Mouse (Mus musculus) liver, embryonic 15.5 days (tissue): ENCODE data around the gene Kcnj9. TPM values are rescaled to one million over a fixed set of nuclear protein-coding genes. Genes with fewer than 3 reads are reported as not detected.
A peak's percentile ranks its signal among the peaks of the same experiment; 100 is the strongest.

ENCODE experiments used
- ATAC-seq: fragments of 200-750 bp; cut with Nextera tagmentation; 2 replicates; pipeline ENCODE4 v1.8.0; 2017; ENCODE audit warnings: moderate number of reproducible peaks, mild to moderate bottlenecking, moderate library complexity; ENCODE audit not compliant: insufficient read depth
- H3K27ac ChIP-seq: fragments of 300-500 bp; sonication (generic); replicated peaks from 2 replicates; pipeline ENCODE4 v1.5.1; 2015; ENCODE audit warnings: mild to moderate bottlenecking, inconsistent platforms
- H3K27me3 ChIP-seq: fragments of 300-500 bp; sonication (generic); 2 replicates; pipeline ENCODE4 v1.6.1; 2015; ENCODE audit warnings: mild to moderate bottlenecking, inconsistent platforms
- H3K36me3 ChIP-seq: fragments of 300-500 bp; sonication (generic); replicated peaks from 2 replicates; pipeline ENCODE4 v1.6.1; 2015; ENCODE audit warnings: moderate library complexity, mild to moderate bottlenecking, inconsistent platforms
- H3K4me1 ChIP-seq: fragments of 300-500 bp; sonication (generic); replicated peaks from 2 replicates; pipeline ENCODE4 v1.6.1; 2015; ENCODE audit warnings: inconsistent platforms
- H3K4me2 ChIP-seq: fragments of 300-500 bp; sonication (generic); 2 replicates; pipeline ENCODE4 v1.6.1; 2015; ENCODE audit warnings: moderate library complexity, mild to moderate bottlenecking, inconsistent platforms
- H3K4me3 ChIP-seq: fragments of 300-500 bp; sonication (generic); replicated peaks from 2 replicates; pipeline ENCODE4 v1.5.1; 2015; ENCODE audit warnings: mild to moderate bottlenecking, inconsistent platforms
- H3K9ac ChIP-seq: fragments of 300-500 bp; sonication (generic); 2 replicates; pipeline ENCODE4 v1.6.1; 2015; ENCODE audit warnings: moderate library complexity, mild to moderate bottlenecking, inconsistent platforms
- H3K9me3 ChIP-seq: fragments of 300-500 bp; sonication (generic); replicated peaks from 2 replicates; pipeline ENCODE4 v1.6.1; 2016; ENCODE audit warnings: inconsistent platforms
- WGBS: fragments of 180-500 bp; shearing (Covaris S2); methylation state at CpG from one replicate; pipeline ENCODE4 v1.1.7; 2015; ENCODE audit warnings: mixed read lengths; ENCODE audit not compliant: insufficient replicate concordance; 5-methylcytosine and 5-hydroxymethylcytosine counted together
- polyA plus RNA-seq: library from polyadenylated mRNA; unstranded; fragments of >200 nt; fragmentation: Nextera tagmentation; extraction: Ambion mirVana; gene quantifications from 2 replicates; pipeline ENCODE4 v1.2.1, GENCODE M21; 2015

The Kcnj9 gene
- polyA plus RNA-seq, 1 experiment from 2014 or later: not detected

DNA sequence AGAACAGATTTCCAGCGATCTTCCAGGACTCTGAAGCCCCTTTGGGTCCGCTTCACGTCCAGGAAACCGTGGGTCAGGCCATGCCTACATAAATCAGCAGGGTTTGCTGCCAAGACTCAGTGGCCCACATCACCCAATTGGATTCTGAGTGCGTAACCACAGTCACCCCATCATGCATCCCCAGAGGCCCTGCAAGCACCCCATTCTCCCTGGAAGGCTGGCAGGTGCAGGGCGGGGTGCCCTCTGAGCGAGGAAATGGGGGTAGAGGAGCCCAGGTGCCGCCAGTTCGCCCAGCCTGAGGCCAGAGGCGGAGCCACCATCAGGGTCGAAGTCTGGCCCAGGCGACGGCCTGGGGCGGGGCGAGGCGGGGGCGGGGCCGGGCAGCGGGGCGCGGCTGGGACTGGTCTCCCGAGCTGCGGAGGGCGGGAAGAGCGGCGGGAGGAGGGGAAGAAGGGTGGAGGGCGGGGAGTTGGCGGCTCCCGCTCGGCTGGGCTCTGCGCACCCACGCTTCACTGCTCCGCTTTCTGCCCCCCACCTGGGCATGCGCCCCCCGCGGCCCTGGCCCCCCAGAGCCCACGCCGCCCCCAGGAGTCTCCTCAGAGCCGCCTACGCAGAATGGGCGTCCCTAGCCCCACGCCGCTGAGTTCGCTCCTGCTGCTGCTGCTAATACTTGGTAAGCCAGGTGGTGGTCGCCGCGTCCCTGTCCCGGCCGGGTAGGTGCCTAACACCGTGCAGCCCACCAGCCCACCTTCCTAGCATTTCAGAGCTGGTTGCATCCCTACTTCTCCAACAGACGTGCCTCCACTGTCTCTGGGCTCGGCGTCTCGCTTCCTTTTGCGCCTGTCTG is 17.0 kb downstream of the Kcnj9 start:
- H3K4me2 ChIP-seq: peak overlapping the region; percentile 90
- peak; percentile 86 for ATAC-seq
- no peaks in the 10 kb centered on the region for H3K9me3 ChIP-seq
- H3K4me3 ChIP-seq: peak overlapping the region; percentile 75
- H3K27me3 ChIP-seq: no peaks in the 10 kb centered on the region
- H3K9ac ChIP-seq: peak overlapping the region; percentile 79
- H3K4me1 ChIP-seq: peaks cover 50% of the 10 kb centered on the region
- peak overlapping the region; percentile 85 for H3K27ac ChIP-seq
- under 1% methylated on average over 45 of the region's 55 CpGs for WGBS
- 0 out of 2 replicates have a peak, but pooled peaks cover 2% of the 10 kb centered on the region for H3K36me3 ChIP-seq

DNA sequence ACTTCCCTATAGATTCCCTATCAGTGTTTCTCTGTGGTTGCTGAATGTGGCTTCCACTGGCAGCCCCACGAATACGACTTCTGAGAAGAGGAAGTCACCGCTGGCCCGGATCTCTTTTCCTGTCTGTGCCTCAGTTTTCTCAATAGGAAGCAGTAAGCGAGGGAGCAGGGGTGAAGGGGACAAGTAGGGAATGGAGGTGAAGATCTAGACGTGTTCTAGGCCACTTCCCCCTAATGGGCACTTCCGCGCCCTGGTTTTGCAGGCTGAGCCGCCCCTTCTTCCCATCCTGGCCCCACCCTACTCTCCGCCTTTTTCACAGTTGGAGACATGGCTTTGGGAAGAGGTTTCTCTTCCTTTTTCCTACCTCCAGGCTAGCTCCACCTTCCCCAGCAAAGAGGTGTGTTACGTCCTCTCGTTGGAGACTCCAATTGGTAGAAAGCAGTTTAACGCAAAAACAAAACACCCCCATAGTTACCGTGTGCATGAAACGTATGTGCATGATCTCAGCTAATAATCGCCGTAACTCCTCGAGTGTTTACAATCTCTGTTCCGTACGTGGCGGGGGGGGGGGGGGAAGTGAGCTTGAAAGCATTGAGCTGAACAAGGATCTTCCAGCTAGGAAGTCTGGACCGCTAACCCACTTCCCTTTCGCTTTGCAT is 17.7 kb downstream of the Kcnj9 start:
- peak overlapping the region; percentile 90 for H3K4me2 ChIP-seq
- H3K36me3 ChIP-seq: no peaks in the 10 kb centered on the region
- H3K27me3 ChIP-seq: no peaks in the 10 kb centered on the region
- H3K27ac ChIP-seq: peak overlapping the region; percentile 85
- H3K4me3 ChIP-seq: peak overlapping the region; percentile 75
- peaks cover 50% of the 10 kb centered on the region for H3K4me1 ChIP-seq
- no peaks in the 10 kb centered on the region for H3K9me3 ChIP-seq
- under 1% methylated on average over 23 of the region's 23 CpGs for WGBS
- peak overlapping the region; percentile 57 for H3K9ac ChIP-seq
- peak; percentile 31 for ATAC-seq

DNA sequence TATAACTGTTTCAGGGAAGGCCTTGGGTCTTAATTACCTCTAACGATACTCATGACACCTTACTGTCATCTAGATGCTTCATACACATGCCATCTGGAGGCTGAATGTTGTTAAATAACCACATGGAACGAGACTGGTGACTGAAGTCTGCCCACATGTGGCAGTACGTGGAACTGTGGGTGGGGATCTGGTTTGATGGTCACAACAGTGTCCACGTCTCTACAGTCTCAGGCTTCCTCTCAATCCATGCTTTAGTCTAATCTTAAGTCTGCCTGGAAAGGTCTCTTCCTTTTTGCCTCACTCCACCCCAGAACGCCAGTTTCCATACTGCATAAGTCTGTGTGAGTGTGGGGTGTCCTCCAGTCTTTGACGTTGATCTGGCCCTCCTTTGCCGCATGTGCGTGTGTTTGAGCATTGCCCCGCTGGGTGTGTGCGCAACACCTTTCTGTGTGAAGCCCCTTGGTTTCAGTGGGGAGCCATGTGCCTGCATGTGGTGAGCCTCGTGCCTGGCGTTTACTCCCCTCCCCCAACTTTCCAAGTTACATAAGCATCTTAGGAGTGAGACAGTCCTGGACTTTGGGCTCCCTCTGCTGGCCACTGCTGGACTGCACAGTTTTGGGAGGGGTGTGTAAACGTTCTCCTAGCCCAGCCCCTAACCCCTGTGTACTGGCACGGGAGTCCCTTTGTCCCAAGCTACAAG is 19.3 kb downstream of the Kcnj9 start:
- Histone ChIP-seq H3K4me1 (peaks cover 63% of the 10 kb centered on the region), H3K27ac (peak overlapping the region; percentile 85; the same call in 1 of the 2 replicates), H3K4me2 (peak overlapping the region; percentile 82), H3K4me3 (peak overlapping the region; percentile 43), H3K36me3 (no peaks in the 10 kb centered on the region), H3K27me3 (0 out of 2 replicates have a peak, but pooled peaks cover 4% of the 10 kb centered on the region), H3K9ac (peak overlapping the region; percentile 54), H3K9me3 (no peaks in the 10 kb centered on the region)
- WGBS: under 1% methylated on average over 14 of the region's 14 CpGs
- ATAC-seq: peak; percentile 35

DNA sequence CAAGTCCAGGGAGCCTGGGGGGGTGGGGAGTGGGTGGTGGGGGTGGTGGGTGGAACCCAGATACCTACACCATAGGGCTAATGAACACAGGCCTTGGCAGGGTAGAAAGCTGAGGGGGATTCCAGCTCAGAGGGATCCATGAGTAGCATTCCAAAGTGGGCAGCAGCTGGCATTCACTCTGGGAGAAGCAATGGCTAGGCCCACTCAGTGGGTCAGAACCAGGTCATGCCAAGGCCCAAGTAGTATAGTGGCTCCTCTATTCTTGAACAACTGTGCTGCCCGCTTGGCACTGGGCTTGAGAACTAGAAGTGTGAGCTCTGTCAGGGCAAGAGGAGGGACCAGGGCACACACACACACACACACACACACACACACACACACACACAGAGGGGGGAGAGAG is 20.7 kb downstream of the Kcnj9 start:
- H3K27me3 ChIP-seq: peaks cover 14% of the 10 kb centered on the region; the same call in 1 of the 2 replicates
- H3K4me3 ChIP-seq: no peak overlapping the region
- no peaks in the 10 kb centered on the region for H3K9me3 ChIP-seq
- 75% methylated on average over 1 of the region's 1 CpGs for WGBS
- H3K9ac ChIP-seq: no peak overlapping the region
- peaks cover 65% of the 10 kb centered on the region for H3K4me1 ChIP-seq
- H3K4me2 ChIP-seq: no peak overlapping the region
- no peak for ATAC-seq
- no peaks in the 10 kb centered on the region for H3K36me3 ChIP-seq
- H3K27ac ChIP-seq: peak overlapping the region; percentile 45; the same call in 1 of the 2 replicates

- peaks cover 19% of the 10 kb centered on the region; the same call in 1 of the 2 replicates for H3K27me3 ChIP-seq
- peaks cover 63% of the 10 kb centered on the region for H3K4me1 ChIP-seq
- H3K27ac ChIP-seq: peak overlapping the region; percentile 45
- ATAC-seq: no peak
- 66% methylated on average over 10 of the region's 10 CpGs for WGBS
- no peak overlapping the region for H3K9ac ChIP-seq
- no peaks in the 10 kb centered on the region for H3K9me3 ChIP-seq
- H3K4me2 ChIP-seq: no peak overlapping the region
- no peaks in the 10 kb centered on the region for H3K36me3 ChIP-seq
- H3K4me3 ChIP-seq: no peak overlapping the region
These were observed 21.2 kb downstream of the Kcnj9 start for GRCm38 (mm10) chr1:172307936-172308335.

DNA sequence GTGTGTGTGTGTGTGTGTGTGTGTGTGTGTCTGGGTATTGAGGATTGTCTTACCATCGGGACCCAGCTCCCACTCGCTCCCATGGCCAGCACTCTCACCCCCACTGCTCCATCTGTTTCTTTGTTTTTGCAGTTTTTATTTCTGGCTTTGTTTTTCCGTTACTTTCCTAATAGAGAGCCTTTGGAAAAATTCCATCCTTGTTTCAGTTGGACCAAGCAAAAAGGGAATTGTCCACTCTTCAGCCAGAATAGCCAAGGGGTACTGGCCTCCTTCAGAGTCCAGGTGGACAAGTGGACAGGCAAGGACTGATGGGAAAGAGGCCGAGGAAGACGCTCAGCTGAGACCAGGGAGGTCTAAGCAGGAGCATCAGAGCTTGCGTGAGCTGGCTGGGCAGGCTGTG is 22.2 kb downstream of the Kcnj9 start:
- Histone ChIP-seq H3K4me2 (no peak overlapping the region), H3K4me1 (peaks cover 62% of the 10 kb centered on the region), H3K27me3 (peaks cover 23% of the 10 kb centered on the region; the same call in 1 of the 2 replicates), H3K9me3 (no peaks in the 10 kb centered on the region), H3K36me3 (no peaks in the 10 kb centered on the region), H3K4me3 (no peak overlapping the region), H3K9ac (no peak overlapping the region), H3K27ac (no peak overlapping the region)
- WGBS: 63% methylated on average over 6 of the region's 6 CpGs
- no peak for ATAC-seq

- WGBS: 12% methylated on average over 4 of the region's 4 CpGs
- no peak overlapping the region for H3K27ac ChIP-seq
These were observed 22.9 kb downstream of the Kcnj9 start for GRCm38 (mm10) chr1:172306196-172306595.

DNA sequence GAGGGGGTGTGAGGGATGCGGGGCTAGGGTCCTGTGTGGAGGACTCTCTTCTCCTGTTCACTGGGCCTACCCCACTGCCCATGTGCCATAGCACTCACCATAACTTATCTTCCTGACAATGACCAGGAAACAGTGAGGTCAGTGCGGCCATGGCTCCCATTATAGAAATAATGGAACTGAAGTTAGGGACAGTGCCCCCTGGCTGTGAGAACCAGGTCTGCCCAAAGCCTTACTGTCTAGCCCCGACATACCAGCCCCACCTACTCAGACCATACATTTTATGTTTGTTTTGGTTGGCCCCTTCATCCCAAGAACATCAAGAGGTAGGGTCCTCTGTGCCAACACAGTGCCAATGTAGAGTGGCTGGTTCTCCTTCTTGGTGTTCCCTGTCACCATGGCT is 23.5 kb downstream of the Kcnj9 start:
- Histone ChIP-seq H3K36me3 (no peaks in the 10 kb centered on the region), H3K27ac (no peak overlapping the region), H3K9ac (no peak overlapping the region), H3K4me2 (no peak overlapping the region), H3K4me1 (peaks cover 50% of the 10 kb centered on the region), H3K4me3 (no peak overlapping the region), H3K9me3 (no peaks in the 10 kb centered on the region), H3K27me3 (peaks cover 31% of the 10 kb centered on the region; the same call in 1 of the 2 replicates)
- 40% methylated on average over 3 of the region's 3 CpGs for WGBS
- no peak for ATAC-seq

More at GRCm38 (mm10) chr1:172306196-172306595, 22.9 kb downstream of the Kcnj9 start:
- Histone ChIP-seq H3K27me3 (peaks cover 26% of the 10 kb centered on the region; the same call in 1 of the 2 replicates), H3K36me3 (no peaks in the 10 kb centered on the region), H3K4me3 (no peak overlapping the region), H3K4me1 (peaks cover 55% of the 10 kb centered on the region), H3K9ac (no peak overlapping the region), H3K4me2 (no peak overlapping the region), H3K9me3 (no peaks in the 10 kb centered on the region)
- no peak for ATAC-seq

- no peak overlapping the region for H3K4me2 ChIP-seq
- WGBS: 28% methylated on average over 2 of the region's 2 CpGs
- no peaks in the 10 kb centered on the region for H3K9me3 ChIP-seq
- no peak for ATAC-seq
- H3K4me1 ChIP-seq: peaks cover 45% of the 10 kb centered on the region
- no peak overlapping the region for H3K4me3 ChIP-seq
- H3K9ac ChIP-seq: no peak overlapping the region
- no peak overlapping the region for H3K27ac ChIP-seq
- H3K27me3 ChIP-seq: peaks cover 33% of the 10 kb centered on the region
- no peaks in the 10 kb centered on the region for H3K36me3 ChIP-seq
These were observed 24.0 kb downstream of the Kcnj9 start for GRCm38 (mm10) chr1:172305153-172305552.

GRCm38 (mm10) chr1:172304443-172304842 is 24.7 kb downstream of the Kcnj9 start:
- ATAC-seq: peak; percentile 63

More at GRCm38 (mm10) chr1:172304443-172304842, 24.7 kb downstream of the Kcnj9 start:
- no peaks in the 10 kb centered on the region for H3K9me3 ChIP-seq
- peaks cover 40% of the 10 kb centered on the region for H3K27me3 ChIP-seq
- H3K4me1 ChIP-seq: peaks cover 38% of the 10 kb centered on the region
- H3K9ac ChIP-seq: no peak overlapping the region
- H3K4me2 ChIP-seq: peak overlapping the region; percentile 23; the same call in 1 of the 2 replicates
- WGBS: 12% methylated on average over 6 of the region's 6 CpGs
- no peaks in the 10 kb centered on the region for H3K36me3 ChIP-seq
- no peak overlapping the region for H3K4me3 ChIP-seq
- no peak overlapping the region for H3K27ac ChIP-seq
